Mouse (Mus musculus): ENCODE results near the gene Nt5dc1.

GRCm38 (mm10) chr10:34320809-34321208, 97.5 kb downstream of the Nt5dc1 start:
- TF ChIP-seq CTCF (IDR thresholded peaks at IDR 0.05; ENCODE audit: insufficient read depth, low read length) (no peak), POLR2A (IDR thresholded peaks at IDR 0.05; ENCODE audit: borderline replicate concordance, extremely low read depth, low read depth, low read length) (no peak)

All from lung, adult 2 months (tissue).